Mouse (Mus musculus): ENCODE results near the gene Ninj1. TPM values are rescaled to one million over a fixed set of nuclear protein-coding genes. Genes with fewer than 3 reads are reported as not detected.
A peak's percentile ranks its signal among the peaks of the same experiment; 100 is the strongest.

The Ninj1 gene
- total RNA-seq, 1 experiment from 2014 or later, result 65.6 TPM

GRCm38 (mm10) chr13:49213531-49213932 lies 26.2 kb downstream of the Ninj1 start:
- peak; percentile 71 to 74 for ATAC-seq (replicated peaks in 1 of 2; ENCODE audit: insufficient read depth in 1 of 2, low FRiP score in 2 of 2, low TSS enrichment in 1 of 2, low read depth in 1 of 2, poor library complexity in 2 of 2, severe bottlenecking in 2 of 2)

- no peak for ATAC-seq (replicated peaks in 1 of 2; ENCODE audit: insufficient read depth in 1 of 2, low FRiP score in 2 of 2, low TSS enrichment in 1 of 2, low read depth in 1 of 2, poor library complexity in 2 of 2, severe bottlenecking in 2 of 2)
These were observed 27.2 kb downstream of the Ninj1 start for GRCm38 (mm10) chr13:49214454-49214853.

- ATAC-seq (replicated peaks in 1 of 2; ENCODE audit: insufficient read depth in 1 of 2, low FRiP score in 2 of 2, low TSS enrichment in 1 of 2, low read depth in 1 of 2, poor library complexity in 2 of 2, severe bottlenecking in 2 of 2), result no peak
These were observed 27.8 kb downstream of the Ninj1 start for GRCm38 (mm10) chr13:49215128-49215503.

GRCm38 (mm10) chr13:49215504-49216219 lies 28.4 kb downstream of the Ninj1 start, which contains the start of gene Card19:
Card19 (minus strand) TSS chr13:49216037.
- peak; percentile 81 to 92 for ATAC-seq (replicated peaks in 1 of 2; ENCODE audit: insufficient read depth in 1 of 2, low FRiP score in 2 of 2, low TSS enrichment in 1 of 2, low read depth in 1 of 2, poor library complexity in 2 of 2, severe bottlenecking in 2 of 2)

- ATAC-seq (replicated peaks in 1 of 2; ENCODE audit: insufficient read depth in 1 of 2, low FRiP score in 2 of 2, low TSS enrichment in 1 of 2, low read depth in 1 of 2, poor library complexity in 2 of 2, severe bottlenecking in 2 of 2), result peak; percentile 29 to 31
These were observed 28.9 kb downstream of the Ninj1 start for GRCm38 (mm10) chr13:49216220-49216552.

GRCm38 (mm10) chr13:49216808-49217561 lies 29.7 kb downstream of the Ninj1 start:
- ATAC-seq (replicated peaks in 1 of 2; ENCODE audit: insufficient read depth in 1 of 2, low FRiP score in 2 of 2, low TSS enrichment in 1 of 2, low read depth in 1 of 2, poor library complexity in 2 of 2, severe bottlenecking in 2 of 2), result no peak

- no peak for ATAC-seq (replicated peaks in 1 of 2; ENCODE audit: insufficient read depth in 1 of 2, low FRiP score in 2 of 2, low TSS enrichment in 1 of 2, low read depth in 1 of 2, poor library complexity in 2 of 2, severe bottlenecking in 2 of 2)
These were observed 31.4 kb downstream of the Ninj1 start for GRCm38 (mm10) chr13:49218651-49219050.

- no peak for ATAC-seq (replicated peaks in 1 of 2; ENCODE audit: insufficient read depth in 1 of 2, low FRiP score in 2 of 2, low TSS enrichment in 1 of 2, low read depth in 1 of 2, poor library complexity in 2 of 2, severe bottlenecking in 2 of 2)
These were observed 32.1 kb downstream of the Ninj1 start for GRCm38 (mm10) chr13:49219367-49219766.

- no peak for ATAC-seq (replicated peaks in 1 of 2; ENCODE audit: insufficient read depth in 1 of 2, low FRiP score in 2 of 2, low TSS enrichment in 1 of 2, low read depth in 1 of 2, poor library complexity in 2 of 2, severe bottlenecking in 2 of 2)
These were observed 33.6 kb downstream of the Ninj1 start for GRCm38 (mm10) chr13:49220912-49221311.

GRCm38 (mm10) chr13:49224314-49224713 lies 37.0 kb downstream of the Ninj1 start:
- ATAC-seq (replicated peaks in 1 of 2; ENCODE audit: insufficient read depth in 1 of 2, low FRiP score in 2 of 2, low TSS enrichment in 1 of 2, low read depth in 1 of 2, poor library complexity in 2 of 2, severe bottlenecking in 2 of 2), result no peak

- ATAC-seq (replicated peaks in 1 of 2; ENCODE audit: insufficient read depth in 1 of 2, low FRiP score in 2 of 2, low TSS enrichment in 1 of 2, low read depth in 1 of 2, poor library complexity in 2 of 2, severe bottlenecking in 2 of 2), result no peak
These were observed 37.4 kb downstream of the Ninj1 start for GRCm38 (mm10) chr13:49224729-49225128.

GRCm38 (mm10) chr13:49225159-49225558 lies 37.9 kb downstream of the Ninj1 start:
- ATAC-seq (replicated peaks in 1 of 2; ENCODE audit: insufficient read depth in 1 of 2, low FRiP score in 2 of 2, low TSS enrichment in 1 of 2, low read depth in 1 of 2, poor library complexity in 2 of 2, severe bottlenecking in 2 of 2), result no peak

- ATAC-seq (replicated peaks in 1 of 2; ENCODE audit: insufficient read depth in 1 of 2, low FRiP score in 2 of 2, low TSS enrichment in 1 of 2, low read depth in 1 of 2, poor library complexity in 2 of 2, severe bottlenecking in 2 of 2), result no peak
These were observed 38.3 kb downstream of the Ninj1 start for GRCm38 (mm10) chr13:49225633-49226032.

- ATAC-seq (replicated peaks in 1 of 2; ENCODE audit: insufficient read depth in 1 of 2, low FRiP score in 2 of 2, low TSS enrichment in 1 of 2, low read depth in 1 of 2, poor library complexity in 2 of 2, severe bottlenecking in 2 of 2), result no peak
These were observed 46.7 kb downstream of the Ninj1 start for GRCm38 (mm10) chr13:49233792-49234572.

- no peak for ATAC-seq (replicated peaks in 1 of 2; ENCODE audit: insufficient read depth in 1 of 2, low FRiP score in 2 of 2, low TSS enrichment in 1 of 2, low read depth in 1 of 2, poor library complexity in 2 of 2, severe bottlenecking in 2 of 2)
These were observed 47.4 kb downstream of the Ninj1 start for GRCm38 (mm10) chr13:49234711-49235110.

GRCm38 (mm10) chr13:49237617-49238016 lies 50.3 kb downstream of the Ninj1 start:
- ATAC-seq (replicated peaks in 1 of 2; ENCODE audit: insufficient read depth in 1 of 2, low FRiP score in 2 of 2, low TSS enrichment in 1 of 2, low read depth in 1 of 2, poor library complexity in 2 of 2, severe bottlenecking in 2 of 2), result no peak

GRCm38 (mm10) chr13:49238737-49239136 lies 51.5 kb downstream of the Ninj1 start:
- ATAC-seq (replicated peaks in 1 of 2; ENCODE audit: insufficient read depth in 1 of 2, low FRiP score in 2 of 2, low TSS enrichment in 1 of 2, low read depth in 1 of 2, poor library complexity in 2 of 2, severe bottlenecking in 2 of 2), result no peak
